Comparison of ENCODE assay signal across 15 mouse cellular contexts in the genomic region with DNA sequence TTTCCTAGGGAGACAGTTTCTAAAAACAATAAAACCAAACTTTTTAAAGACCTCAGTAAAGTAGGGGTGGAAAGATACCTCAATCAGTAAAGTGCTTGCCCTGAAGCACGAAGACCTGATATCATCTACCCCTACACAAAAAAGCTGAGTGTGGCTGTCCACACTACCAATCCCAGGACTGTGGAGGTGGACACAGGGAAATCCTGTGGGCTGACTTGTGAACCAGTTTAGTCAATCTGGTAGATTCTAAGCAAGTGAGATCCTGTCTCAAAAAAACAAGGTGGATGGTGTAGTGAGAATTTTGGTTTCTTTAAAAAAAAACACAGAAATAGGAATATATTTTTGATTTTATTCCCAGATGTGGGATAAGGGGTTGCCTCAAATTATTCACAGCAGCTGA.
"Had no signal": no experiment of that assay in that cellular context is flagged by ENCODE, and none has a peak within 500 bp of the region (broad histone marks: within the 10 kb centered on the region; RNA-seq: fewer than 3 reads in every experiment).

No protein-coding gene starts in this region.

- DNase-seq: retina, postnatal 1 day; right cerebral cortex, postnatal 25 days; right cerebral cortex, postnatal 4 days; spleen, adult 18-20 months; thymus, adult 18-20 months; thymus, adult 2 months; thymus, postnatal 14 days; thymus, postnatal 25 days; thymus, postnatal 36 days; thymus, postnatal 4 days had no signal

- H3K4me1 ChIP-seq: neural tube, embryonic 12.5 days; neural tube, embryonic 13.5 days; neural tube, embryonic 15.5 days; stomach, embryonic 15.5 days had no signal

- H3K4me2 ChIP-seq: neural tube, embryonic 12.5 days; neural tube, embryonic 13.5 days; neural tube, embryonic 15.5 days; stomach, embryonic 15.5 days had no signal

- H3K27ac ChIP-seq: neural tube, embryonic 12.5 days; neural tube, embryonic 13.5 days; neural tube, embryonic 15.5 days; stomach, embryonic 15.5 days; stomach, postnatal 0 days had no signal

- H3K9me3 ChIP-seq: neural tube, embryonic 12.5 days; neural tube, embryonic 13.5 days; neural tube, embryonic 15.5 days; stomach, embryonic 15.5 days had no signal

- H3K4me3 ChIP-seq: neural tube, embryonic 12.5 days; neural tube, embryonic 13.5 days; neural tube, embryonic 15.5 days; stomach, embryonic 15.5 days had no signal

- H3K9ac ChIP-seq: neural tube, embryonic 12.5 days; neural tube, embryonic 13.5 days; neural tube, embryonic 15.5 days; stomach, embryonic 15.5 days had no signal

- H3K36me3 ChIP-seq: neural tube, embryonic 12.5 days; neural tube, embryonic 13.5 days; neural tube, embryonic 15.5 days; stomach, embryonic 15.5 days had no signal

- H3K27me3 ChIP-seq: neural tube, embryonic 12.5 days; neural tube, embryonic 13.5 days; neural tube, embryonic 15.5 days; stomach, embryonic 15.5 days had no signal
